Mouse (Mus musculus): ENCODE results near the gene Inhbe. TPM values are rescaled to one million over a fixed set of nuclear protein-coding genes. Genes with fewer than 3 reads are reported as not detected.

The Inhbe gene
- not detected for total RNA-seq (2023)

GRCm38 (mm10) chr10:127353909-127354895 lies at the start of gene Inhbe:
Gene Inhbe (minus strand): TSS chr10:127354411.

DNA sequence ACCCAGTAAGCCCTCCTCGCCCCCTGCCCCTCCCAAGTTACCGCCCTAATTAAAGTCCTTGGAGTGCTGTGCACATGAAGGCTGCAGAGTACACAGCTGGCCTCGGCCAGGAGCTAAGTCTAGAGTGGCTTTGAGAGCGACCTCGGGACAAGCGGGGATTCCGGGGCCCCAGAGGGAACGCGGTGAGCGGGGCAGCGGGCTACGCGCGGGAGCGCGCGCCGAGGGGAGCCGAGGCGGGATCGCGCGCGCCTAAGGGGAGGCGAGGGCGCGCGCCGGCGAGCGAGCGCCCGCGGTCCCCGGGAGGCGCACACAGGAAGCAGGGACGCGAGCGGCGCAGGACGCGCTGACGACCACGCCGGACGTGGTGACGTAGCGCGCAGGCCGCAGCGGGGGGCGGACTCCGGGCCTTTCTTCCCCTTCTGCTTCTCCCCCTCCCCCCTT lies 26.1 kb upstream of the Inhbe start, which contains the start of gene R3hdm2:
TSS of gene R3hdm2 (plus strand) at position 77 of the 441 bp plus-strand sequence.

DNA sequence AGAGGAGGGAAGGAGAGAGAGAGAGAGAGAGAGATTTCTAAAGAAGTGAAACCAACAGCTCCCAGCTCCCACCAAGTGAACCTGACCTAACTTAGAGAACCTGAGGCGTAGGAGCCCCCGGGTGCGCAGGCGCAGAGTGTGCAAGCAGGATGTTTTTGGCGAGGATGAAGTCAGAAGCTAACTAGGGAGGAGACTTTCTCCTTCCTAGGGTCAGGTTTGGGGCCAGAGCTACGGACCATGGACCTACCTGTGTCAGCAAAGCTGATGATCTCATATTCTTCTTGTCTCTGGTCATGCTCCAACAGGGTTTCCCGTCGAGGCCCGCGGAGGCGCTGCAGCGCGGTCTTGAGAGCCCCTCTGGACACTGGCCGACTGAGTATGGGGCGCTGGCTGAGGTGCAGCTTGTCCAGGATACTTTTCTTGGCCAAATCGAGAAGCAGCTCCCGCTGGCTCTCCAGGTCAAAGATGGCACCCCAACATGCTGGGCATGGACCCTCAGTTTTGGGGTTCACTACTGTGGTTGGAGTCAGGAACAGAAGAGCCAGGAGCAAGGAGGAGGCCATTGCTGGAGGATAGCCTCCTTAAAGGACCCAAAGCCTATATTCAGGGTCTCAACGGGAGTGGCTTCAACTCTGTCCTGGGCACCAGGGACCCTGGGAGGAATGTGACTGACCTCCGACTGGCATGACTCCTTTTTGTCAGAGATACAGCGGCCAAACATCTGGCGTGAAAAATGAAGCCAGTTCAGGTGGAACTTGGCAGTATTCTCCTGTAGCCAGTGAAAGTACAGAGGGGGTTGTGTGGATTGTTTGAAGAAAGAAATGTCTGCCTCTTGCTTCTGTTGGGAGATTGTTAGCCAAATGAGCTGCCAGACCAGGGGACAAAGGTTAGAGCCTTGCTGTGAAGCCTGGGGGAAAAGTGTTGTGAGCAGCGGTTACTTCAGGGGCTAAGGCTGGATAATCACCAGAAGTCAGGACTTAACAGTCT lies 15.9 kb upstream of the Inhbe start, which contains the start of gene Inhbc:
TSS of gene Inhbc (minus strand) at position 598 of the 987 bp plus-strand sequence.

DNA sequence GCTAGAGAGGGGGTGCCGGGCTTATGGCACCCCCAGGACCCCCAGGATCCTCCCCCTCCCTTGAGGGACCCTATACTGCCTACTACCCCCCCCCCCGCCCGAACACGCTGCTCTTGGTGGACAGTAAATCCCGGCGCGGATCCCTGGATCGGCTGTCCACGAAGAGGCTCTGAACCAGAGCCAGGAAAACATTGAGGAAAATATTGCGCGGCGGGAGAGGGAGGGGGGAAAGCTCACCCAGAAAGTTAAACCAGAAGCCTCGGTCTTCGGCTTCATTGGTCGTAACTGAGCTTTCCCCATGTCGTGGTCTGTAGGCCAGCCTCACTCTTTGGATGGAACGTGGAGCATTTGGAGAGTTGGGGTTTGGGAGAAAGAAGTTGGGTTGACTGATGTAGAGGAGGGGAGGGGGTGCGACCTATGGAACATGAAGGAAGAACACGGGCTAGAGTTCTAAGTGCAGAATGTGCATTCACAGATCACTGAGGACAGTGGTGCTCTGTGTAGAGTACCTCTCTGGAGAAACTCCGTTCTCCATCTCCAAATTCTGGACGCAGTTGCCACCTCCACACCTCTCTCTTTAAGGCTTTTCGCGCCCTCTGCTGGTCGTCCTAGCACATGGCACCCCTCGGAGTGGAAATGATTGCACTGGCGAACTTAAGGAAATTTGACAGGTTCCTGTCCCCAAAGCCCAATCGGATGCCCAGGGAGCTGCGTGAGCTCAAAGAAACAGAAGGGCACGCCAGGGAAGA lies 12.1 kb downstream of the Inhbe start, which contains the start of gene Gli1:
TSS of gene Gli1 (minus strand) at position 84 of the 749 bp plus-strand sequence.

GRCm38 (mm10) chr10:127321621-127322020 lies 32.6 kb downstream of the Inhbe start, which contains the start of gene Arhgap9:
Gene Arhgap9 (plus strand): TSS chr10:127321964.

DNA sequence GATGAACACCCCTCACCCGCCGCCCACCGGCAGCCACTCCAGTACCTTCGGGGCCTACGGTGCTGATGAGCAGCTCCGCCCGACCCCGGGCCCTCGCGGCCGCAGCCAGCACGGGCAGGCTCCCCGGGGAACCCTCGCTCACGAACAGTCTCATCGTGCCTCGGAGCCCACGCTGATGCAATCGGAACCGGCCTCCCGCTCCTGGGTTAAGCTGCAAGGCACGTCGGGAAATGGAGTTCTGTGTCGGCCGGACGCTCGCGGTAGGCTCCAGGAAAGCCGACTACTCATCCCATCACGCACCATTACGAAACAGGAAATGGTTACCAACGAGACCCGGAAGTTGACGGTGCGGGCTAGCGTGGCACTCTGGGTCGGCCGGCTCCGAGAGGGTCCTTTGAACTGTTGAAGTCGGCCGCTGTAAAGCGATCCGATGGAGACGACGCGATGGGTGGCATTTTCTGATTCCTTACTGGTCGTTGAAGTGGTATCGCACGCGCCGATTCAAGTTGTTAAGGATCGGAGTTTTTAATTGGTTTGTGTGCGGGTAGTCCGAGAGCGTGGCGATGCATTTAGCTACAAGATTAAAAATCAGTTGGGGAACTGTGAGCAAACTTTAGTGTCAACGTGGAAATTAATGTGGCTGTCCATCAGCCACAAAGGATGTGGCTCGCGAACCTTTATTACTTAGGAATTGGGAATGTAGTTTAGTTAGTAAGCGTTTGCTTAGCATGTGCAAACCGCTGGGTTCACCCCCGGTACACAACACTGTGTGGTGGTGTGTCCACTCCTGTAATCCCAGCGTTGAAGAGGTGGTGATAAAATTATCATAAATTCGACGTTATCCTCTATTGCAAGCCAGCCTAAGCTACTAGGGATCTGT lies 42.5 kb downstream of the Inhbe start, which contains the start of gene Mars:
TSS of gene Mars (minus strand) at position 311 of the 880 bp plus-strand sequence.

Other genes with a start within 250 kb of the Inhbe start
- 86.9 TPM for gene Os9, start 233.3 kb downstream of the Inhbe start, total RNA-seq (2023)
- gene B4galnt1, start 189.2 kb downstream of the Inhbe start, total RNA-seq (2023): 838 TPM
- gene Slc26a10, start 173.8 kb downstream of the Inhbe start, total RNA-seq (2023): not detected
- 0.49 TPM for gene Arhgef25, start 164.3 kb downstream of the Inhbe start, total RNA-seq (2023)
- gene Dtx3, start 158.7 kb downstream of the Inhbe start, total RNA-seq (2023): 60.7 TPM
- 35.9 TPM for gene Pip4k2c, start 142.8 kb downstream of the Inhbe start, total RNA-seq (2023)
- gene Kif5a, start 91.1 kb downstream of the Inhbe start, total RNA-seq (2023): not detected
- gene Dctn2, start 88.0 kb downstream of the Inhbe start, total RNA-seq (2023): 99.5 TPM
- gene Mbd6, start 65.4 kb downstream of the Inhbe start, total RNA-seq (2023): 93.2 TPM
- 44.1 TPM for gene Mars, start 42.6 kb downstream of the Inhbe start, total RNA-seq (2023)
- 328 TPM for gene Arhgap9, start 32.4 kb downstream of the Inhbe start, total RNA-seq (2023)
- not detected for gene Gli1, start 12.4 kb downstream of the Inhbe start, total RNA-seq (2023)
- not detected for gene Inhbc, start 16.0 kb upstream of the Inhbe start, total RNA-seq (2023)
- 83.0 TPM for gene R3hdm2, start 25.9 kb upstream of the Inhbe start, total RNA-seq (2023)
- gene Stac3, start 147.3 kb upstream of the Inhbe start, total RNA-seq (2023): 6.2 TPM
- gene Ndufa4l2, start 160.6 kb upstream of the Inhbe start, total RNA-seq (2023): not detected
- gene Shmt2, start 168.0 kb upstream of the Inhbe start, total RNA-seq (2023): 117 TPM
- not detected for gene Nxph4, start 180.1 kb upstream of the Inhbe start, total RNA-seq (2023)

Data from CD8-positive naive resting alpha-beta T cell, adult 57 days (primary cell).